Mouse (Mus musculus) layer of hippocampus, postnatal 10 days (tissue): Measurements from ENCODE around the gene Eipr1. TPM values are rescaled to one million over a fixed set of nuclear protein-coding genes. Genes with fewer than 3 reads are reported as not detected.

Experiments used
- total RNA-seq, 2 experiments: library from RNA; stranded (reverse); gene quantifications; 2 replicates each; pipeline ENCODE4 v1.2.3; 2021

The Eipr1 gene
- total RNA-seq, 2 experiments from 2014 or later, result 41.6 to 47.7 TPM

Other genes starting within 250 kb of the Eipr1 start
- 1 to 10 TPM in 1 of 2 experiments, under 1 TPM in 1; 0.47 to 1.3 TPM for gene Dcdc2c, start 199.4 kb upstream of the Eipr1 start, total RNA-seq
- under 1 TPM; 0.59 to 0.65 TPM for gene Allc, start 169.3 kb upstream of the Eipr1 start, total RNA-seq
- under 1 TPM; 0.50 to 0.62 TPM for gene Colec11, start 128.4 kb upstream of the Eipr1 start, total RNA-seq
- 100 to 1,000 TPM; 333 to 335 TPM for gene Rps7, start 115.8 kb upstream of the Eipr1 start, total RNA-seq
- 10 to 100 TPM; 11.8 to 15.4 TPM for gene Rnaseh1, start 102.2 kb upstream of the Eipr1 start, total RNA-seq
- 10 to 100 TPM; 15.5 to 18.4 TPM for gene Adi1, start 76.6 kb upstream of the Eipr1 start, total RNA-seq
- 10 to 100 TPM; 45.6 to 47.0 TPM for gene Trappc12, start 1.3 kb upstream of the Eipr1 start, total RNA-seq